Mouse (Mus musculus) c-Kit-positive CD71-positive TER-119-positive erythroid progenitor cells, embryonic 14.5 days (primary cell): ENCODE results near the gene Foxp1.

Experiments
- DNase-seq: peaks from one replicate; pipeline ENCODE4 v3.0.0-alpha.2; 2013; ENCODE audit warnings: low spot score

Gene Foxp1

DNA sequence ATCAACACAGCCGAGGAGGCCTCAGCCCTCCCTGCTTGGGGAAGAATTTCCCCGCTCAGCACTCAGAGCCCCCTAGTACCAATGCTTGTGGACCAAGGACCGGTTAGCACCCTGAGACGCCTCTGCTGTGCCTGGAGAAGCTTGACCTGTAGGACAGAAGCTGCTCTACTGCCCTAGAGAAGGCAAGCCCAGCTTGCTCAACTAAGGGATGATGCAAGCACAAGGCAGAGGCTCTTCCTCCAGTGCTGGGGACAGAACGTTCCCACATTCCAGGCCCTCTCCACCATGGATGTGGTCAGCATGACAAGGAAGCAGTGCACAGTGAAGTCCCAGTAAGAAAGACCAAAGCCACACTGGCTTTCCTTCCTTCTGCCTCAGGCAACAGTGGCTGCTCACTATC, 347.1 kb downstream of the Foxp1 start:
- no peak for DNase-seq

DNA sequence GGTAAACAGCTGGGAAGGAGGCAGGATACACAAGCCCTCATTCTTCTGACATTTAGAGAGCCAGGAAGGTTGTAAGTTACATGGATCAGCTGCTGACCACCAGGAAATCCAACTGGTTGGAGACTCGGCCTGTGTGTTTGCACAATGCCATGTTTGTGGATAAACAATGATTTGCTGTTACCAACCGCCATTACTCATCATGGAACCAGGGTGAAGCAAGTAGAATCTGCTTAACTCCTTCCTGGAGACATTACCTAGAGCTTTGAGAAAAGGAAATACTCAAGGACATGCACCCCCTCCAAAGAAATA, 348.7 kb downstream of the Foxp1 start:
- DNase-seq: no peak

DNA sequence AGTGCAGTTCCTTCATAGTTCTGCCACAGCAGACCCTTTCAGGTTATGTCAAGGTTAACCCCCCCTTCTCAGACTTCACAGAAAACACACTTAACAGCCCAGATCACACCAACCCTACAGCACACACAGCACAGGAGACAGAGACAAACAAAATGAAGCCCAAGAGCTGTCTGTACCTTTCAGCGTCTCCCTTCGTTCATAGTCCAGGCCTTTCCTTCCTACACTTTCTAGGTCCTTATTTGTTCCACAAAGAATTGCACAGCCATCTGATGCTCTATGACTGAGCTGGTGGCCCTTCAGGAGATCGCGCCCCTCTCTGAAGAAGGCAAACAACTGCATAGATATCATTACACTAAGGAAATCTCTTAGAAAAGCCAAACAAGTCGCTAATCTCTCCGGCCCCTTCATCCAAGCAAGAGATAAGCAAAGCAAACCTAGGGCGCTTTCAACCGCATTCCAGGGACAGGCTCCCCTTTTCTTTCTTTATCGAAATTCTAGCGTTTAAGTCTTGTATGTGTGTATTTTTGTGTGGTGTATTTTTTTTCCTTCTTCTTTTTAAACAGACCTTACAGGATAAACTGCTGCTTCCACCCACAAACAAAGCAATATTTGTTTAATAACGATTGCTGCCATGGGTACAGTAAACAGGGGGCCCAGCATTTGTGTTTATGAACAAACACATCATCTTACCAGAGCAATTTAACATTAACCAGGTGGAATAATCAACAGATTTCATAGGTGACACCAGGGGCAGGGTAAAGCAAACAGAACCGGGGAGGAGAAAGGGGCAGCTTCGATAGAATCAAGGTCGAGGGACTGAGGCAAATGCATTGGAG, 349.2 kb downstream of the Foxp1 start:
- DNase-seq: no peak

DNA sequence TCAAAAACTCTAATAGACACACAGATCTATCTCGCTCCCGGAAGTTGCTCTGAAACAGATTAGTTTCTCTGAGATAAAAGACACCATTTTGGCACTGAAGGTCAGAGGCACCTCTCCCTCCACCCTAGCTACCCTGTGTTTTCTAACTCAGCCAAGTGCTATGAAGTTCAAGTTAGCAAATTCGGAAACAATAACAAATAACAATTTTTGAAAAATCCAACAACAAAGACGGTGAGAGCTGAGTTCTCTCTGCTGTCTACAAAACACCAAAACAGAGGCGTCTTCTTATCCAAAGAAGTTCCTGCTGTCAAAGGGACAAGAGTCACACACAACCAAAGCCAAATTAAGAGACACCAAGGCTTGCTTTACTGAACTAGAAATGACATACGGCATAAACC, 349.9 kb downstream of the Foxp1 start:
- no peak for DNase-seq

DNA sequence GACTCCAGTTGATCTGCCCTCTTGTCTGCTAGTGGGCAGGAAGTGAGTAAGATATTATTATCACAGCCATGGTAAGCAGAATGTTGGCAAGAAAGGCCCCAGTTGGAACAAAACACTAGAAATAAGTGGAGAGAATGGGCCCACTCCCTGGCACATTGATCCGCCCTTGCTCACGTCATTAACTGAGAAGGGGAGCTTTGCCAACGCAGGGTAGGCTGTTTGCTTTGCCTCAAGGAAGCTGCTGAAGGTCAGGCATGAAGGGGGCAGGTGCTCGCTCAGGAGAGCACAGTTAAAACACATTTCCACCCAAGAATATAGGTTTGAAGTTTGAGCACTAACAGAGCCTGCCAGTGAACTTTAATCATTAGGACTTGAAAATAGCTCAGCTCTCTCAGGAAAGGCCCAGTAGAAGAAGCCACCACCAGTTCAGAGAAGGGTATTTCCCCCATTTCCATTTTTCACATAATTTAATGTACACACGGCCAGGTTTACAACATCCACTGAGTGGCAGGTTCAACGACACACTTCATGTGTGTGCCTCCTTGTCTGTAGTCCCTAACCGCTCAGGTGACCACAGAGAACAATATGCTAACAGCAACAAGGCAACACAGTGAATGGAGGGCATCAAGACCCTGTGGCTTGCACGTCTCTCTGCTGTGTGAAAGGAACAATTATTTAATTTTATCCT, 350.5 kb downstream of the Foxp1 start:
- DNase-seq: no peak

DNA sequence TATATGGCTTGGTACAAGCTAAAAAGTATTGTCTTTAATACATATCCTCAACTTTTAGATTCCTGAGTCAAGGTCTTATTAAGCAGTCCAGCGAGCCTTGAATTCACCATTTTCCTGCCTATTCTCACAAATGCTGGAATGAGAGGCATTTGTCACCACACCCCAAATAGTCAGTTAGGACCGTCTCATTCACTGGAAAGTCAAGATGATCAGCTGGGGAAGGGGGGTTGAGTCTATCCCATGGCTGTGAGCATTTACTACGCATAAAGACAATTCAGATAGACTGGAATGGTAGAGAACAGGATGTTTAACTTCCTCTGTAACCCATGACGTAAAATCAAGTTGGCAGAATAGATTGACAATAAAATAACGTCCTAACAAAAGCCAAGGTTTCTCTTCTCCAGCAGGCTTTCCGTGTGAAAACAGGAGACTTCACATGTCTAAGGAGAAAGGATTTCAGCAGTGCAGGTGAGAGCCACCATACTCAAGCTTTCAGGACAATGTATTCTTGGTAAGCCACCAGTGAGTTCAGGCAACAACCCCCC, 351.2 kb downstream of the Foxp1 start:
- no peak for DNase-seq

DNA sequence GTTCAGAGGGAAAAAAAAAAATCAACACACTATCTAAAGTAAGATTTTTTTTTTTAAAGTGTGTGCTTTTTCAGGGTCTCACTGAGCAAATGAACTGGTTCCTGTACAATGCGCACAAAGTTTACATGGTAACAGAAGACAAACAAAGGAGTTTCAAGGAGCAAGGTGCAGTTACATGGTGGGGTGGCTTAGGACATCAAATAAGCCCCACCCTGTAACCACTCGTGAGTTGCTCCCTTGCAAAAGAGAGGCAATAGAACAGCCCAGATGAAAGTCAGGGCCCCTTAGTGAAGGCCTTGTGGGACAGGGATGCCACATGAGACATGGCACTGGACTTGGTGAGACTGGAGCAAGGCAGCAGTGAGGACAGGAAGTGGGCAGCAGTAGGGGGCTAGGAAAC, 353.8 kb downstream of the Foxp1 start:
- DNase-seq: no peak

DNA sequence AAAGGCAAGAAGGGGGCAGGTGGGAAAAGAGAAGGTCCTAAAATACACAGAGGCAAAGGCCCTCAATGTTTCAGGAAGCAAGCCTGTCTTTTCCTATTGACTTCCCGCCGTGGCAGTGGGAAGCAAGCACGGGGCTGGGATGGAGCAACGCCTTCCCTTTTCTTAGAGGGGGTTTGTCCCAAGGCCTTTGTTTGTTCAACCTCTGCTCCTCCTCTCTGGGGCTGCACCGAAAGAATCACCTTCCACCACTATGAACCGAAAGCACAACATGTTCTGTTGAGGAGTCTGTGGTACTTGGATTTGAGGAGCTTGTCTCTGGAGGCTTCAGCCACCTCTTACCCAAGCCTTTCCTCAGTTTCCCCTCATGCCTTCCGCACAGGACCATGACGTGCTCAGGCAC, 355.5 kb downstream of the Foxp1 start:
- DNase-seq: no peak

DNA sequence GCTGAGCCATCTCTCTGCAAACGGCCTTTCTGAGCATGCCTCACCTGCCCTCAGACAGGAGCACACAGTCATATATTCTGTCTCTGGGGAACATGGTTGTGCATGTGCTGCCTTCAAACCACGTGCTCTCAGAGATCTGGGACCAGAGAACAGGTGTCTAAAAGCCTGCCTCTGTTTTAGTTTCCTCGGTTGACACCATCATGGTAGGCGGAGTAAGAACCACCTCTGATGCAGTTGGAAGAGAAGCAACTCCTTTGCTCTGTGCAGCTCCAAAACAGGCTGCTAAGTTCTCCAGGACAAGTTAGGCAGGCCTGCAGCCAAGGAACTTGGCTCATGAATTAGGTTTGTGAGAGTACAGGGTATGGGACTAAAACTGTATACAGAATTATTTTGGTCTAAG, 356.4 kb downstream of the Foxp1 start:
- no peak for DNase-seq

DNA sequence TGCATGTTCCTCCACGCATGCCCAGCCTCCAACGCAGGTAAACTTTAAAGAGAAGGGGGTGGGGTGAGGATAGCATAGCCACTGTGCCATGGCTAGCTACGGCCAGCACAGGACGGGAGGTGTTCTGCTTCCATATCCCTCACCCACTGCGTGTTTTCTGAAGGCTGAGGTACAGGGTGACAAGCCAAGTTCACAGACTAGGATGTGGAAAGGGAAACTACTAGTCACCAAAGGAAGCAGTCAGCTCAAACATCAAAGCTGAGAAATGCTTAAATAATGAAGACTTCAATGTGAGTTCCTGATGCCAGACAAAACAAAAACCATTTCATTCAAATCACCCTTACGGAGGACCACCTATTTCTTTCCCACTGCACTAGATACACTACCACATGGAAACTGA, 357.8 kb downstream of the Foxp1 start:
- no peak for DNase-seq

DNA sequence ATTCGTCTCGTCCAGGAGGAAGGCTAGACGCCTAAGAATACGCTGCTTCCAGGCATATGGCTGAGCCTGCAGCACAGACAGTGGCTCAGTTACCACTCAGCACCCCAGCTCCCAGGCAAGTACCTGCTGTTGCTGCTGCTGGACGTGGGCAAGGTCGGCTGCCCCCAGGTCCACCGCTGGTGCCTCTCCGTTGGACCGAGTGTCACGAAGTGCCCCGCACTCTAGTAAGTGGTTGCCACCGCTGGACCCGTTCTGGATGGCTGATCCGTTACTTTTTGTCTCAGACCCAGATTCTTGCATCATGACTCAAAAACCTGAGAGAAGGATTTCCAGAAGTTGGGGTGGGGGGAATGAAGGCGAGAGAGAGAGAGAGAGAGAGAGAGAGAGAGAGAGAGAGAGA, 359.8 kb downstream of the Foxp1 start:
- DNase-seq: no peak

DNA sequence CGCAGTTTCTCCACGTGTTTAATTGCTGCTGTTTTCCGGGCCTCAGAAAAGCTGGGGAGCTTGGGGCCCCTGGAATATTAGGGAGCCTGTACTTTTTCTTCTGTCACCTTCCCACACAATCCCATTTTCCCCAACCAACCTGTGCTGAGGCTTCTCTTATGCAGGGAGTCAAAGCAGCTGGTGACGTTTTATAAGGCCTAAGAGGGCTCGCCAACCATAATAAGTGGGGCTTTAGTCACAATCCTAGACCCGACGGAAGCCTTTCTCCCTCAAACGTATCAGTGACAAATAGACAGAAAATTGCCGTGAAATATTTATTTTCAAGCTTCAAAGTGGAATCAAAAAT, 362.2 kb downstream of the Foxp1 start:
- no peak for DNase-seq

DNA sequence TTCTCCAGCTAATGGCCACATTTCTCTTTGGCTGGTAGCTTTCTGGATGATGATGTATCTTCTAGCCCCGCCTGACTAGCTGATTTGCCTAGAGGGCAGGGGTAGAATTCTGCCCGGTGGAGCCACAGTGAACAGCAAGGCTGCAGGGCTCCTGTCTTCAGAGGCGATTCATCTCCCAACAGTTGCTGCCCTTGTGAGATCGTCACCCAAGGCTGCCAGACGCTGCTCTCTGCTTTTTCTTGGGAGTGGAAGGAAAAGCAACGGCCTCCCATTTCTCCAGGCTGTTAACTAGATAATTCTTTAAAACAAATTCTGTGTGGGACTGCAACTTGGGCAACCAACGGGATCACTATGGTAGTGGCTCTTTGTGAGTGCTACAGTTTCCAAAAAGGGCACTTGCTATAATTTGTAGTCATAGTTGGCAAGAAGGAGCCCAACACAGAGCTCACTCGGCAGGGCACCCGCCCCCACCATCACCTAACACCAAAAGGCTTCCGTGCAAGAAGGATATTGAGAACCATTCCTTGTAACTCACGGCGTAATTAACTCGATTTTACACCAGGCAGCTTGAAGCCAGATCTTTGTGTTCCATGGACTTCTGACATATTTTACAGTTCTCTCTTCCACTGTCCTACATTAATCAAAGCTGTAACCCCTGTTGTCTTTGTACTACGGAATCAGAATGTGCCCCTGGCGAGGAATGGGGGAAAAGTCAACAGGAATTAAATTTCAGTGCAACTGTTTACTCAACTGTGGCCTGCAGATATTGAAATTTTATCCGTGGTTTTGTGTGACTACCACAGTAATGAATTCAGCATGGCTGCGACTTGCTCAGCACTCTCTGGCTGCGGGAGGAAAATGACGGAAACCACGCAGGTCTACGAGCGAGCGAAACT, 362.8 kb downstream of the Foxp1 start:
- DNase-seq: no peak

DNA sequence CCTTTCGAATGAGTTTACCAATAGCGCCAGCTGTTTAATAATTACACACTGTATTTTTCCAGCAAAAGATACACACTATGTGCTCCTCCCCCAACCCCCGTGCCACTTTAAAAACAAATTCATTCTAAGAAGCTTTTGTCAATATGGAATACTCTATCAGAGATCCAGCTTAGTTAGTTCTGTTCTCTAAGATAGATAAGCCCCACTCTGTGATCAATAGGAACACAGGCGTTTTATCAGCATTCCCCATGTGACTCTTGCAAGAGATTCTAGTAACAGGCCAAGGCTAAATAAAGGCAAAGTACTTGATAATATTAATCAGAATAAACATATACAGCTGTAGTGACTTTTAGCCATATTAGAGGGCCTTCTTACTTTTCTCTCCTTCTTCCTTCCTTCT, 368.8 kb downstream of the Foxp1 start:
- no peak for DNase-seq

DNA sequence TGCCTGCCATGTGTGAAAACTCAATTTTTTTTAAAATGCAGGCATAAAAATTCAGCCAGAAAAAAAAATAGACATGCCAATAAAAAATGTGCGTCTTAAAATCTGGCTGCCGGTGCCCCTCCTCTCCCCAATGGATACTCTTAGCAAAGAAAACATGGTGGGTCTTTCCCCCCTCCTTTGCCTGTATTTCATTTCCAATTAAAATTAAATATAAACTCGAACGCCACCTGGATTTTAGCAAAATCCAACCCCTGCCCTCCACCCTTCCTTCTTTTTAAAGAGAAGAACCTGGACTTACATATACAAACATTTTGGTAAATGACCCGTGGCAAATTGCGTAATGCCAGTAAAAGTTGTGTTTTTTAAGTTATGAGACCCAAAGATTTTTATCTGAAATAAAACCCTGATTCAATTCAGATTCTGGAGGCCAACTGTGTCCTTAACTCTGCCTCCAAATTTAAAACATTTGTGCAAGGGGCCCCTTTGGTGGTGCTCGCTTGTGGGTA, 376.1 kb downstream of the Foxp1 start:
- DNase-seq: no peak

DNA sequence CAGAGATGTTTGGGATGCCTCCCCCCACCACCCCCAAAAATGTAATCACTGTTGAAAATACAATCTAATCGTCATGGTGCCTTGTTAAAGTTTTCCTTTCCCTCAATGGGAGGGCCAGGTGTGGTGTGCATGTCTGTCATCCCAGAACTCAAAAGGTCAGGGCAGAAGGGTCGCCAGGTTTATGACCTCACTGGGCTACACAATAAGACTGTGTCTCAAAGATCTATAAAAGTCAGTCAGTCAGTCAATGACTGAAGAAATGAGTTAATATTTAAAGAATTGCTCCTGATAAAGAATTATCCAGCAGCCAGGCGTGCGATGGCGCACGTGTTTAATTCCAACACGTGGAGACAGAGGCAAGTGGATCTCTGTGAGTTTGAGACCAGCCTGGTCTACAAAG, 377.5 kb downstream of the Foxp1 start:
- no peak for DNase-seq

DNA sequence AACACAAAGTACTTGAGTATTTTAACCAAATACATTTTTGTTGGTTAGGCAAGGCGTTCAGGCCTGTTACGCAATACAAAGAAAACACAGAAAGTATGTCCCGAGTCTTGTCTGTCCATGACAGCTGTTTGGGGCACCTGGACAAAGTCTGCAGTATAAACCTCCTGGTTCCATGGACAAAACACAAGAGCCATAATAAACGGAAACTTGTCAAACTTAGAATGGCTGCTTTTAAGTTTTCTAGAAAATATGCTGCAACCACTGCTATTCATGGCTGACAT, 378.8 kb downstream of the Foxp1 start:
- no peak for DNase-seq

DNA sequence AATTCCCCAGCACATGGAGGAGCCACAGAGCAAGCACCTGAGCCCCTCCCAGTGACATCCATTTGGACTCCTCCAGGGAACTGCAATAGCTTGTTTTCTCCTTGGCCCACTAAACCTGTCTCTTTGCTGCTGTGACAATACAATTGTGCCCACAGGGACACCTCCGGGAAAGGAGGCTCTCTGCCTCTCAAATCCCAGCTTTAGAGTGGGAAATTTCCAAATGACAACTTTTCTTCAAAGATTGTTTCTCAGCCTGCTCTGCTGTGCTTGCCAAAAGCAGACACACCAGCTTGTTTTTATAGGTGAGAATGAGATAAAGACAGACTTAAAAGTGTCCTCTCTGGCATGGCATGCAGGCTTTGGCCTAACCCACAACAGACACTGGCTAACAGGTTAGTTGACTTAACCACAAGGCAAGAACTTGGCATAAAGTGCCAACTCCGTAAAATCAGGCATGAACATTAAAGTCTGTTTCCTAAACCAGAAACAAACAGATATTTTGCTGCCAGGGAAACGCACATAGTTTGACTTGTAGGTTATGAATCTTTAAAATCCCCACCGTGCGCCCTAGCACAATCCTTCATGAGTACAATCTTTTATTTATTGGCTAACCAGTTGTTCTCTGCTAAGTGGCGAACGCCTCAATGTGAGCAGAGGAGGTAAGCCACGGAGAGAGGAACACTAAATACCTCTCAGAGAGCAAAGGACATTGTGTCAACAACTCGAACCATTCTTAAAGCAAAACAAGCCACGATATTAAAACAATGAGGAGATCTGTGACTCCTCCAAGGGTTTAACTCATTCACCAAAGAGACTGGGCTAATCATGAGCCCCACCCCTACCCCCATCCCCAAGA, 379.4 kb downstream of the Foxp1 start:
- no peak for DNase-seq

DNA sequence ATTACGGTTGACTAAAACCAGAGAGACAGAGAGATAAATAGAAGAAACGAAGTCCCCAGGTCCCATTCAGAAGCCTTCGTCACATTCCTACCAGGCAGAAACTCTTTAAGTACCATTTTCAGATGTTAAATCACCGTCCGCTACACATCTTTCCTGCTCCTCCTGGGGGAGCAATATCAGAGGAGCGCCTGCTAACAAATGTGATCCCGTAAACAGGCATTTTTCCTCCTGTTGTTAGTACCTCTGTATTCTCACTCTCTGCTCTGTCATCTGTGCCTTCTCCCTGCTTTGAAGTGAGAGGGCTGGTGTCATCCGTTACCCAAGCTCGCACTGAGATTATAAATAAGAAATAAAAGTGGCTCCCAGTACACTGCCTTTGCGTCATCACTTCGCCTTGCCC, 384.5 kb downstream of the Foxp1 start:
- no peak for DNase-seq

DNA sequence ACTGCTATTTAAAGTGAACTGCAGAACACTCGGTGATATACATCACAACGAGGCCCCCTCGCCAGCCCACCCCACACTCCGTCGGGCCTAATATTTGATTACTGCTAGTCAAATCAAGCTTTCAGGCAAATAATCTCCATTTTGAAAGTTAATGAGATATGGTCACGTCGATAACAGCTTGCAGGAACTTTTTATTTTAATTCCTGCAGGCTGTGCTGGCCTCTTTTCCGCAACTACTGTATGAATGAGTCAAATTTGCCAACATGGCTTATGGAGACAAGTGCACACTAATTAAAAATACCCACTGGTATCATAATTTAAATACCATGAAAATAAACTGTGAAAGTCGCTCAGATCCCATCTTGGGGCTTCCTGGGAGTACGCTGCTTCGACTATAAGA, 385.4 kb downstream of the Foxp1 start:
- DNase-seq: no peak

DNA sequence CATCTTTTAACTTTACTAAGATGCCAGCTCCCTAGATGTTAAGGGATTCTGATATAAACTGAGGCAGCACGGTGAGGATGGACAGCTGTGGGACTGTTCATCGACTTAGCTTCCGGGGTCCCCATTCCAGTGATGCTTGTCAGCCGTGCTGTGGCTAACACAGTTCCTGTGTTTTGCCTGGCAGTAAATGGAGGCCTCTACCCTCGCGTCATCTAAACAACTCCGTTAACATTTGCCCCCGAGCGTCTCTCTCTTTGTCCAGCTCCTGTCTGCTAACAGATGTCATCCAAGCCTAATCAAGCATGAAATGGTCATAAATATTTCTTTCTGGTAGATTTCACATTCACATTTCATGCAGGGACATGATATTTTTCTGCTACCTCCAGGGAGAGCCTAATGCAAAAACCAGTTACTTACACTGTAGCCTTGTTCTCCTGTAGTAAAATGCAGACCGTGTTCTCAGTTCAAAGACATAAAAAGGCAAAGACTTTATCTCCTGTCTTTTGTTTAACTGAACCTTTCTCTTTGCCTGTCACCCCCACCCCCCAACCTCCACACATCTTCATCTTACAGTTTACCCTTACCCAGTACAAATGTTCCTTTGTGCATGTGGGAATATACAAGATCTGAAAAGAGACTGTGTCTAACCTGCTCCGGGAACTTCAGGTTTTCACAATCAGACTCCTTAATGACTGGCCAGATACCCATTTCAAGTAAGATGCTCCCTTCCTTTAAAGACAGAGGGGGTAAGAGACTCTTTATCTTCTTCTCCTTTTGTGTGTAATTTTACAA, 386.4 kb downstream of the Foxp1 start:
- no peak for DNase-seq
